ENCODE assay signal across 9 mouse cellular contexts in genomic region chr14:61737504-61738040, GRCm38 (mm10).
DNase-seq lines count a peak whose midpoint lies in the region; ATAC-seq and TF ChIP-seq lines count a peak whose summit lies in the region.
"Had no signal": no experiment of that assay in that cellular context is flagged by ENCODE, and none has a peak within 500 bp of the region (broad histone marks: within the 10 kb centered on the region; RNA-seq: fewer than 3 reads in every experiment).

No protein-coding gene starts in this region.

- intact Hi-C loops in heart, postnatal 25 days (cut with DNase I): no loop called here

- H3K4me2 ChIP-seq in myocyte (ENCODE audit: low read depth): peak overlapping the region; percentile 86
- H3K4me2 ChIP-seq: stomach, embryonic 15.5 days had no signal

- H3K4me1 ChIP-seq in brown adipose tissue, adult 24 weeks (ENCODE audit: control insufficient read depth, insufficient read depth, insufficient read length, low read length): peaks cover 6% of the 10 kb centered on the region; the same call in 1 of the 2 replicates
- H3K4me1 ChIP-seq: stomach, embryonic 15.5 days had no signal

- H3K27ac ChIP-seq in brown adipose tissue, adult 24 weeks (replicated peaks; ENCODE audit: low read depth, low read length): peak overlapping the region; percentile 17
- H3K27ac ChIP-seq: stomach, embryonic 15.5 days had no signal

- H3K27me3 ChIP-seq in myocyte (ENCODE audit: control insufficient read depth, insufficient read depth, insufficient read length): no peaks in the 10 kb centered on the region
- H3K27me3 ChIP-seq: stomach, embryonic 15.5 days had no signal

- no peak for ATAC-seq in activated CD4-positive, CD25-positive, alpha-beta regulatory T cell, adult 4 months

- peak; percentile 13 for DNase-seq in ovary, adult 18-20 months (ENCODE audit: low spot score)
- no peak for DNase-seq in ovary, postnatal 10 days (ENCODE audit: low spot score)
- peak; percentile 10 for DNase-seq in heart, postnatal 25 days (ENCODE audit: low spot score)
- DNase-seq in urinary bladder, postnatal 36 days (ENCODE audit: low spot score in 2 of 2): no peak
- DNase-seq in cerebellum, postnatal 14 days: no peak

- H3ac ChIP-seq in myocyte (ENCODE audit: control insufficient read depth, insufficient read length): no peak overlapping the region

- no peak for TF ChIP-seq POLR2A in myocyte (IDR thresholded peaks at IDR 0.05; ENCODE audit: insufficient read length, low read depth)

- no peaks in the 10 kb centered on the region for H3K79me2 ChIP-seq in myocyte (ENCODE audit: control insufficient read depth, insufficient read depth)

- H3K4me3 ChIP-seq in brown adipose tissue, adult 24 weeks (ENCODE audit: insufficient read depth, low read depth, low read length): peak overlapping the region; percentile 42
- no peak overlapping the region for H3K4me3 ChIP-seq in myocyte
- H3K4me3 ChIP-seq: stomach, embryonic 15.5 days had no signal

- no peaks in the 10 kb centered on the region for H3K36me3 ChIP-seq in myocyte (ENCODE audit: control insufficient read depth, insufficient read depth)
- H3K36me3 ChIP-seq: stomach, embryonic 15.5 days had no signal

TF ChIP-seq in myocyte, 11 proteins besides CTCF, POLR2A, EP300 and RAD21:
- TF ChIP-seq CEBPB (IDR thresholded peaks at IDR 0.05; ENCODE audit: insufficient read depth, poor library complexity, severe bottlenecking) (no peak), REST (IDR thresholded peaks at IDR 0.05; ENCODE audit: insufficient read depth, insufficient read length) (no peak), MYOG (IDR thresholded peaks at IDR 0.05; ENCODE audit: control insufficient read depth in 1 of 3, insufficient read depth in 1 of 3, insufficient read length in 2 of 3, low read depth in 2 of 3) (no peak), TCF3 (IDR thresholded peaks at IDR 0.05; ENCODE audit: insufficient read length, low read depth) (no peak), MYOD1 (IDR thresholded peaks at IDR 0.05; ENCODE audit: control insufficient read depth in 1 of 3, insufficient read length in 2 of 3, low read depth in 2 of 3) (no peak), E2F4 (IDR thresholded peaks at IDR 0.05; ENCODE audit: insufficient read depth) (no peak), MAX (IDR thresholded peaks at IDR 0.05; ENCODE audit: low read depth) (no peak), SRF (IDR thresholded peaks at IDR 0.05; ENCODE audit: control insufficient read depth, insufficient read length, low read depth) (no peak), USF1 (IDR thresholded peaks at IDR 0.05; ENCODE audit: low read depth) (no peak), TCF12 (IDR thresholded peaks at IDR 0.05; ENCODE audit: insufficient read depth, poor library complexity, severe bottlenecking) (no peak), POLR2AphosphoS2 (IDR thresholded peaks at IDR 0.05; ENCODE audit: insufficient read length, low read depth) (no peak)
TF ChIP-seq in myocyte: peak in this region for 0.

Comparison
In these comparisons a context has a peak if more than half of its experiments do, and no peak if none do; other contexts are left out.
1. DNase-seq: peak in ovary, adult 18-20 months (single experiment) and heart, postnatal 25 days (single experiment); none in ovary, postnatal 10 days (single experiment), urinary bladder, postnatal 36 days (0 of 2) and cerebellum, postnatal 14 days (0 of 2).